Comparison of ENCODE assay signal across 1 mouse cellular context in genomic region chr10:128492051-128492450, GRCm38 (mm10).
TF ChIP-seq lines count a peak whose summit lies in the region.

No protein-coding gene starts in this region.

TF ChIP-seq in CH12.LX, 34 proteins besides CTCF, POLR2A, EP300 and RAD21:
- TF ChIP-seq ZMIZ1 (IDR thresholded peaks at IDR 0.05; ENCODE audit: low read depth, low read length): 0 out of 2 replicates have a peak, but pooled peaks have one; percentile 20
TF ChIP-seq in CH12.LX: peak in this region for 1; not testable (repeated sequence) for 33.
